Mouse (Mus musculus) liver, embryonic 14.5 days (tissue): ENCODE results near the gene Zfp385b. TPM values are rescaled to one million over a fixed set of nuclear protein-coding genes. Genes with fewer than 3 reads are reported as not detected.

Experiments used
- ATAC-seq: fragments of 200-750 bp; cut with Nextera tagmentation; 2 replicates; pipeline ENCODE4 v1.8.0; 2017; ENCODE audit warnings: moderate number of reproducible peaks, mild to moderate bottlenecking, moderate library complexity; ENCODE audit not compliant: insufficient read depth
- DNase-seq, 3 experiments: peaks; one replicate each; pipeline ENCODE4 v3.0.0-alpha.2; 2012 to 2013; ENCODE audit warnings: low read depth in 3 of 3, low spot score in 3 of 3
- H3K27ac ChIP-seq: fragments of 300-500 bp; sonication (generic); 2 replicates; pipeline ENCODE4 v1.5.1; 2014; ENCODE audit warnings: moderate library complexity, mild to moderate bottlenecking, control low read depth, inconsistent platforms
- H3K27me3 ChIP-seq: fragments of 300-500 bp; sonication (generic); 2 replicates; pipeline ENCODE4 v1.6.1; 2014; ENCODE audit warnings: mild to moderate bottlenecking, low read length, moderate library complexity; ENCODE audit not compliant: control insufficient read depth, insufficient read depth
- H3K36me3 ChIP-seq: fragments of 300-500 bp; sonication (generic); replicated peaks from 2 replicates; pipeline ENCODE4 v1.6.1; 2014; ENCODE audit warnings: low read depth; ENCODE audit not compliant: control insufficient read depth, insufficient read depth
- H3K4me1 ChIP-seq, 2 experiments: fragments of 200-500 bp in 1 of 2; fragments of 300-500 bp in 1 of 2; sonication (generic) in 1 of 2; replicated peaks; 2 replicates each; pipeline ENCODE4 v1.6.1; 2012 to 2014; ENCODE audit warnings: antibody characterized with exemption in 1 of 2, inconsistent platforms in 1 of 2, low read length in 1 of 2; ENCODE audit not compliant: control insufficient read depth in 2 of 2, insufficient read depth in 2 of 2
- H3K4me2 ChIP-seq: fragments of 300-500 bp; sonication (generic); 2 replicates; pipeline ENCODE4 v1.6.1; 2014; ENCODE audit warnings: low read depth, mild to moderate bottlenecking, control low read depth, moderate library complexity
- H3K4me3 ChIP-seq, 2 experiments: fragments of 200-500 bp in 1 of 2; fragments of 300-500 bp in 1 of 2; sonication (generic) in 1 of 2; 2 replicates each; pipeline ENCODE4 v1.5.1; 2012 to 2014; ENCODE audit warnings: low read depth in 2 of 2, low read length in 2 of 2, mild to moderate bottlenecking in 2 of 2, control low read depth in 1 of 2, inconsistent platforms in 1 of 2, moderate library complexity in 1 of 2; ENCODE audit not compliant: insufficient read depth in 1 of 2
- H3K9ac ChIP-seq: fragments of 300-500 bp; sonication (generic); replicated peaks from 2 replicates; pipeline ENCODE4 v1.6.1; 2014; ENCODE audit warnings: mild to moderate bottlenecking, control low read depth, moderate library complexity
- H3K9me3 ChIP-seq: fragments of 300-500 bp; sonication (generic); 2 replicates; pipeline ENCODE4 v1.6.1; 2016; ENCODE audit warnings: low read length, mixed read lengths; ENCODE audit not compliant: control insufficient read depth
- CTCF ChIP-seq: IDR thresholded peaks from 2 replicates; pipeline ENCODE4 v1.5.1; 2016; ENCODE audit warnings: antibody characterized with exemption, low read depth, control low read depth
- EP300 ChIP-seq: IDR thresholded peaks from 2 replicates; pipeline ENCODE4 v1.6.1; 2016; ENCODE audit warnings: antibody characterized with exemption, low read depth
- WGBS: fragments of 180-500 bp; shearing (Covaris S2); extraction: QIAGEN DNeasy Blood & Tissue Kit; methylation state at CpG from one replicate; pipeline ENCODE4 v1.1.7; 2014; ENCODE audit not compliant: insufficient replicate concordance; 5-methylcytosine and 5-hydroxymethylcytosine counted together
- polyA plus RNA-seq, 2 experiments: library from polyadenylated mRNA; depleted of rRNA in 1 of 2; stranded (reverse) in 1 of 2; unstranded in 1 of 2; fragments of >200 nt; fragmentation: Nextera tagmentation in 1 of 2; extraction: Ambion mirVana in 1 of 2; gene quantifications; 2 replicates each; pipeline versions ENCODE4 v1.2.1 to v1.2.3; 2012 to 2014

Zfp385b gene
- polyA plus RNA-seq, 2 experiments: 2.8 TPM

DNA sequence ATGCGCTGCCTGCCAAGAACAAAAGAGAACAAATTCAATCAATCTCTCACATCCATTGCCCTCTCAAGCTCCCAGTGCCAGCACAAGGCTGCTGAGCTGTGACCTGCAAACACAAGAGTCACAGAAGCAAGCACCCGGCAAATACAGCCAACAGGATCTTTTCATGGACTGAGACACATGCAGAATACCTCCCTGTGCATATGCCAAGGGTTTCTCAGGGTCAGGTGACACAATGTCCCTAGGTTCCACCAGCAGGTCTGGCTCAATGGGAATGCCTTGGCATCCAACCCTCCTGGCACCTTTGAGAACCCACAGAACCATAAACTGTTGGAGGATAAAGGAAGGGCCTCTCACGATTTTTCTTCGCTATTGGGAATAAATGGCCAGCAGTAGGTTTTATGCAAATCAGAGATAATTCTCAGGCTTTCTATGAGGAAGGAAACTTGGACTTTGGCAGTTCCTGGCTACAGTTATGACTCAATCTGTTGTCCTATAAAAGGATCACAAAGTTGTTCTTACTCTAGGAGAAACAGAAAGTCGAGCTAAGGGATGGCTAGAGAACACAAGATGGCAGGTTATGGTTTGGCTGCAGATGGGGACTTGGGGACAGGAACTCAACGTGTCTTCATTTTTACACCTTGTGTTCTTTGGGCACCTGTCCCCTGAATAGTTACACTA lies 315.6 kb downstream of the Zfp385b start:
- no peaks in the 10 kb centered on the region for H3K27me3 ChIP-seq
- H3K9ac ChIP-seq: no peak overlapping the region
- TF ChIP-seq EP300 (no peak), CTCF (no peak)
- no peak for DNase-seq
- no peak overlapping the region for H3K4me3 ChIP-seq
- H3K4me2 ChIP-seq: no peak overlapping the region
- no peak overlapping the region for H3K27ac ChIP-seq
- no peaks in the 10 kb centered on the region for H3K9me3 ChIP-seq
- 77% methylated on average over 6 of the region's 6 CpGs for WGBS
- H3K4me1 ChIP-seq: peaks cover 28 to 40% of the 10 kb centered on the region in 2 experiments
- H3K36me3 ChIP-seq: no peaks in the 10 kb centered on the region
- no peak for ATAC-seq

DNA sequence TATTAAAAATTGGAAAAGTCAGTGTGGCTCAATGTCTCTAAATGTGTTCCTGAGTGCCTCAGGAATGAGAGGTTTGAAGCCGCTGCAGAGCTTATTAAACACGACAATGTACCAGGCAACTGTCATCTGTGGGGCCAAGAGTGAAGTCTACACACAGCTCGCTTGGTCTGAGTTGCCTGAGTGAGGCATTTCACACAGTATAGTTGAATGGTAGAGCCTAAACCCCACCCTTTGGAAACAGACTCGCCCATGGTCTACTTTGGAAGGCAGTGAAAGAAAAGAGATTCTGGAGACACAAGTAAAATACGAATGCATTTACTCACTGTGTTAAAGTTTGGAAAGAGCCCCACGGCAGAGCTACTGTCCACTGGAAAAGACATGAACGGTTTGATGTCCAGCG lies 316.2 kb downstream of the Zfp385b start:
- Histone ChIP-seq H3K27me3 (no peaks in the 10 kb centered on the region), H3K36me3 (no peaks in the 10 kb centered on the region), H3K4me1 (peaks cover 34 to 45% of the 10 kb centered on the region in 2 experiments), H3K4me2 (peak overlapping the region; percentile 41; the same call in 1 of the 2 replicates), H3K9me3 (no peaks in the 10 kb centered on the region), H3K27ac (no peak overlapping the region), H3K4me3 (no peak overlapping the region), H3K9ac (no peak overlapping the region)
- 65% methylated on average over 8 of the region's 8 CpGs for WGBS
- TF ChIP-seq CTCF (no peak), EP300 (no peak)
- ATAC-seq: no peak
- DNase-seq: no peak

DNA sequence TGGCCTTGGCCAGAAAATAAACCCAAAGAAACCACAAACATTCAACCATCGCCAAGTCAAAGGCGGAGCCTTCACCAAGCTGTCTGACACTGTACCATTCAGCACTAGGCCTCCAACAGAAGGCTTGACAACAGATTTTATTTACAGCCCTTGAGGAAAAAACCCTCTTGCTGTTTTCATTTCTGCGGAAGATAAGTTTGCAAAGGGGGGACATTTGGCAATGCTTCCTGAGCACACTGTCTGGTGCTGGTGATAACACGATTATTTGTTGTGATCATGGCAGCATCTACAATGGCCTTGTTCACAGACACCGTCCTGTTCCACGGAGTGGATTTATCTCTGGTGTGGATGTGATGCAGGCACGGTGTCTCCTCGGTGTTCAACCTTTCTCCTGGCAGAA lies 317.0 kb downstream of the Zfp385b start:
- Histone ChIP-seq H3K9me3 (no peaks in the 10 kb centered on the region), H3K36me3 (no peaks in the 10 kb centered on the region), H3K9ac (no peak overlapping the region; the same call in 1 of the 2 replicates), H3K4me3 (no peak overlapping the region), H3K4me2 (peak overlapping the region; percentile 41), H3K27me3 (no peaks in the 10 kb centered on the region), H3K27ac (peak overlapping the region; percentile 31), H3K4me1 (peaks cover 38 to 50% of the 10 kb centered on the region in 2 experiments)
- DNase-seq (peak; percentile 45 to 61 (median 48)), ATAC-seq (peak; percentile 71)
- TF ChIP-seq CTCF (no peak), EP300 (peak; percentile 86)
- 9% methylated on average over 8 of the region's 8 CpGs for WGBS

GRCm38 (mm10) chr2:77500480-77500879 lies 319.0 kb downstream of the Zfp385b start:
- Histone ChIP-seq H3K4me1 (peaks cover 38 to 42% of the 10 kb centered on the region in 2 experiments), H3K9me3 (no peaks in the 10 kb centered on the region; the same call in 1 of the 2 replicates), H3K27ac (no peak overlapping the region), H3K27me3 (no peaks in the 10 kb centered on the region), H3K9ac (no peak overlapping the region), H3K36me3 (no peaks in the 10 kb centered on the region), H3K4me2 (no peak overlapping the region), H3K4me3 (no peak overlapping the region)
- ATAC-seq (no peak), DNase-seq (no peak)
- no peak for TF ChIP-seq EP300
- no peak for TF ChIP-seq CTCF
- 64% methylated on average over 6 of the region's 6 CpGs for WGBS

DNA sequence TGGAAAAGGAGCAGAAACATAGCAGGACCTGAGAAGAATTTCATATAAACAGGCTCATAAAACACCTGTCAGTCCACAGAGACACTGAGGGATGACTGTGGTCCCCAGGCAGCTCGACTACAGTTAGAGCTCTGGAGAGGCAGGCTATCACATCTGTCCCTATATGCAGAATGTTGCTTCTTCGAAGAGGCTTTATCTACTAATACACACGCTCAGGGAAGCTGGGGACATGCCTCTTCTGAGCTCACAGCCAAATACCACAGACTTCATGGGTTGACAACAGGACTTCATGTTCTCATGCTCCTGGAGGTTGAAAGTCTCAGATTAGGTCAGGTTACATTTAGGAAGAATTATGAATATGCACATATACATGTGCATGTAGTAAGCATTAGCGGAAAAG lies 321.1 kb downstream of the Zfp385b start:
- Histone ChIP-seq H3K27me3 (no peaks in the 10 kb centered on the region), H3K4me3 (no peak overlapping the region), H3K4me1 (peaks cover 30 to 31% of the 10 kb centered on the region in 2 experiments), H3K36me3 (no peaks in the 10 kb centered on the region), H3K27ac (peak overlapping the region; percentile 22), H3K9me3 (no peaks in the 10 kb centered on the region; the same call in 1 of the 2 replicates), H3K4me2 (peak overlapping the region; percentile 22; the same call in 1 of the 2 replicates), H3K9ac (no peak overlapping the region; the same call in 1 of the 2 replicates)
- peak; percentile 87 for ATAC-seq
- 31% methylated on average over 4 of the region's 4 CpGs for WGBS
- no peak for TF ChIP-seq CTCF
- peak; percentile 78 for TF ChIP-seq EP300
- DNase-seq: peak in 2 of 3 experiments; percentile 47 to 66
